Mouse (Mus musculus) limb, embryonic 12.5 days (tissue): ENCODE measurements around the gene Parp8. TPM values are rescaled to one million over a fixed set of nuclear protein-coding genes. Genes with fewer than 3 reads are reported as not detected.

Experiments
- ATAC-seq: fragments of 200-750 bp; cut with Nextera tagmentation; 2 replicates; pipeline ENCODE4 v1.8.0; 2017; ENCODE audit warnings: low read depth, moderate TSS enrichment; ENCODE audit not compliant: insufficient number of reproducible peaks, insufficient read depth, low FRiP score, low TSS enrichment
- H3K27ac ChIP-seq: fragments of 300-500 bp; sonication (generic); 2 replicates; pipeline ENCODE4 v1.5.1; 2016; ENCODE audit warnings: mild to moderate bottlenecking, moderate library complexity
- H3K27me3 ChIP-seq: fragments of 300-500 bp; sonication (generic); 2 replicates; pipeline ENCODE4 v1.6.1; 2016; ENCODE audit warnings: mild to moderate bottlenecking, moderate library complexity
- H3K36me3 ChIP-seq: fragments of 300-500 bp; sonication (generic); 2 replicates; pipeline ENCODE4 v1.6.1; 2016; ENCODE audit warnings: mild to moderate bottlenecking, moderate library complexity
- H3K4me1 ChIP-seq: fragments of 300-500 bp; sonication (generic); replicated peaks from 2 replicates; pipeline ENCODE4 v1.6.1; 2016
- H3K4me2 ChIP-seq: fragments of 300-500 bp; sonication (generic); 2 replicates; pipeline ENCODE4 v1.6.1; 2016; ENCODE audit warnings: mild to moderate bottlenecking, moderate library complexity
- H3K4me3 ChIP-seq: fragments of 300-500 bp; sonication (generic); replicated peaks from 2 replicates; pipeline ENCODE4 v1.5.1; 2016; ENCODE audit warnings: mild to moderate bottlenecking
- H3K9ac ChIP-seq: fragments of 300-500 bp; sonication (generic); replicated peaks from 2 replicates; pipeline ENCODE4 v1.6.1; 2016; ENCODE audit warnings: mild to moderate bottlenecking, moderate library complexity
- H3K9me3 ChIP-seq: fragments of 300-500 bp; sonication (generic); 2 replicates; pipeline ENCODE4 v1.6.1; 2016; ENCODE audit warnings: mild to moderate bottlenecking, moderate library complexity
- WGBS: fragments of 180-500 bp; shearing (Covaris S2); methylation state at CpG from one replicate; pipeline ENCODE4 v1.1.7; 2016; 5-methylcytosine and 5-hydroxymethylcytosine counted together
- polyA plus RNA-seq: library from polyadenylated mRNA; unstranded; fragments of >200 nt; fragmentation: Nextera tagmentation; extraction: Ambion mirVana; gene quantifications from 2 replicates; pipeline ENCODE4 v1.2.1, GENCODE M21; 2016

Parp8 gene
- polyA plus RNA-seq, 1 experiment from 2014 or later = 20.9 TPM

DNA sequence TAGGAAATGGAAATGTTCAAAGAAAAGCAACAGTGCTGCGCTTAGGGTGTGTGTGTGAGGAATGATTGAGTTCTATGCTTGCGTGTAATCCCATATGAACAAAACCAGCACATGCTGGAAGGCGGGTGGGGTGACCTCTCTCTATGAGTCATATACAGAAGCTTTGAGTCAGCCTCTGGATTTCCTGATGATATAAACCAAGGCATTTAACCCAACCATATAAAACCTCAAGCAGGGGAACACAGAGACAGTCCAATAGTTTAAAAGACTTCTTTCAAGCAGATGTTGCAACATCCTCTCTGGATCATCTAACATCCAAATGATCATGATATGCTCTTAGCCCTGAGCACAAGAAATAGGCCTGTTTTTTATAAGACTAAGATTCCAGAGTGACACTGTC is 196.3 kb downstream of the Parp8 start:
- Histone ChIP-seq H3K9ac (no peak overlapping the region), H3K4me2 (no peak overlapping the region), H3K4me1 (no peaks in the 10 kb centered on the region), H3K36me3 (no peaks in the 10 kb centered on the region), H3K9me3 (no peaks in the 10 kb centered on the region), H3K27ac (no peak overlapping the region), H3K4me3 (no peak overlapping the region), H3K27me3 (no peaks in the 10 kb centered on the region)
- ATAC-seq = no peak
- WGBS = 86% methylated on average over 3 of the region's 3 CpGs

DNA sequence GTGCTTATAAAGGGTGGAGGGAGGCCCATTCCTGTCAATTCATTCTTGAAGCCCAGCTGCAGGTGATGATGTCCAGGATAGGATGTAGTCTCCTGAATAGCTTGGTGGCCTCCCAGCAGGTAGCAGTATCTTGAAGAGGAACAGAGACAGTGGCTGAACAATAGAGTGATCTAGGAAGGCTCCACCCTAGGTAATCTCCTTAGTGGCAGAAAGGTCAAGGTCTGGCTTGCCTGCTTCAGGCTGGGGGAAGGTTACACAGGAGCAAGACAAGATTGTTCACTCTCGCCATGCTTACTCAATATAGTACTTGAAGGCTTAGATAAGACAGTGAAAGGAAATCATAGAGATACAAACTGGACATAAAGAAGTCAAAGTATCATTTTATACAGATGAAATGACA is 213.9 kb downstream of the Parp8 start:
- no peaks in the 10 kb centered on the region for H3K36me3 ChIP-seq
- H3K4me2 ChIP-seq = no peak overlapping the region
- H3K27ac ChIP-seq = no peak overlapping the region
- 77% methylated on average over 1 of the region's 1 CpGs for WGBS
- ATAC-seq = no peak
- no peak overlapping the region for H3K9ac ChIP-seq
- H3K4me3 ChIP-seq = no peak overlapping the region
- H3K27me3 ChIP-seq = no peaks in the 10 kb centered on the region
- no peaks in the 10 kb centered on the region for H3K9me3 ChIP-seq
- H3K4me1 ChIP-seq = no peaks in the 10 kb centered on the region

Other genes starting within 250 kb of the Parp8 start
- gene Emb, start 183.0 kb upstream of the Parp8 start, polyA plus RNA-seq = 22.5 and 25.7 TPM in 2 replicates
- 0.31 and 0.36 TPM in 2 replicates for gene Gm17509, start 195.5 kb upstream of the Parp8 start, polyA plus RNA-seq